Comparison of ENCODE assay signal across 27 mouse cellular contexts in the genomic region with DNA sequence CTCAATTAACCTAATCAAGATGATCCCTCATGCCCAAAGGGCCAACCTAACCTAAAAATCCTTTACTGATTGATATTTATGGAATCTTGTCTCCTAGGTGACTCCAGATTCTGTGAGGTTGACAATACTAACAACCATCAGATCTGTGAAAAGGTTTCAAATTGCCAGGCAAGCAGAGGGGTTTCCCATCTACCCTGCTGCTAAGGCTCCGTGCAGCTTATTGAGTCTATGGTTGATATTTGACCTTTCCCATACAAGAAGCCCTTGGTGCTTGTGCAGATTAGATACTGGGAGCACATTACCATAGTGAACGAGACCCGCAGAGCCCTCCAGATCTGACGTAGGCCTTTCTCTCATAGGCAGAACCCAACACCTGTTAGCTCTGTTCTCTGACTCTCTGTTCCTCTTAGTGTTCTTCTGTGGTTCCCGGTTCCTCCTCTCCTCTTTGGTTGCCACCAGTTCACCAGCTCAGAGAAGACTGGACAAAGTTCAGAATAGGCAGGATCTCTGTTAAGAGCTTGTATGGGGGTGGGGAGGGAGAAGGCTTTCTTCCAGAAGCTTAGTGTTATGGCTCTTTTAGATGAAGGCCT.
DNase-seq lines count a peak whose midpoint lies in the region; ATAC-seq lines count a peak whose summit lies in the region.
"Had no signal": no experiment of that assay in that cellular context is flagged by ENCODE, and none has a peak within 500 bp of the region (broad histone marks: within the 10 kb centered on the region; RNA-seq: fewer than 3 reads in every experiment).

No protein-coding gene starts in this region.

- no peaks in the 10 kb centered on the region for H3K36me3 ChIP-seq in midbrain, embryonic 11.5 days (ENCODE audit: control insufficient read depth, insufficient read depth, low read length)
- no peaks in the 10 kb centered on the region for H3K36me3 ChIP-seq in midbrain, embryonic 15.5 days (replicated peaks)
- no peaks in the 10 kb centered on the region for H3K36me3 ChIP-seq in heart, embryonic 11.5 days (ENCODE audit: control insufficient read depth, insufficient read depth, low read length)
- H3K36me3 ChIP-seq: embryonic facial prominence, embryonic 13.5 days; embryonic facial prominence, embryonic 15.5 days; forebrain, embryonic 10.5 days; forebrain, embryonic 12.5 days; G1E had no signal

- WGBS in midbrain, embryonic 11.5 days, result 87% methylated on average over 5 of the region's 5 CpGs
- WGBS in midbrain, embryonic 15.5 days, result 86% methylated on average over 5 of the region's 5 CpGs
- 77% methylated on average over 5 of the region's 5 CpGs for WGBS in heart, embryonic 11.5 days (ENCODE audit: insufficient replicate concordance)

- intact Hi-C loops in left cerebral cortex, postnatal 4 days (cut with DNase I), result no loop called here

- no peak overlapping the region for H3K4me2 ChIP-seq in midbrain, embryonic 11.5 days
- H3K4me2 ChIP-seq in midbrain, embryonic 15.5 days, result no peak overlapping the region
- no peak overlapping the region for H3K4me2 ChIP-seq in heart, embryonic 11.5 days
- H3K4me2 ChIP-seq: embryonic facial prominence, embryonic 13.5 days; embryonic facial prominence, embryonic 15.5 days; forebrain, embryonic 12.5 days had no signal

- H3K27ac ChIP-seq in midbrain, embryonic 11.5 days (ENCODE audit: low read depth, low read length), result no peak overlapping the region
- H3K27ac ChIP-seq in midbrain, embryonic 15.5 days, result no peak overlapping the region
- no peak overlapping the region for H3K27ac ChIP-seq in heart, embryonic 11.5 days (ENCODE audit: low read depth, low read length)
- H3K27ac ChIP-seq: embryonic facial prominence, embryonic 13.5 days; embryonic facial prominence, embryonic 15.5 days; forebrain, embryonic 10.5 days; forebrain, embryonic 12.5 days had no signal

- H3K4me1 ChIP-seq in midbrain, embryonic 11.5 days (ENCODE audit: control insufficient read depth, insufficient read depth, low read length), result no peaks in the 10 kb centered on the region
- no peaks in the 10 kb centered on the region for H3K4me1 ChIP-seq in midbrain, embryonic 15.5 days
- H3K4me1 ChIP-seq in heart, embryonic 11.5 days (ENCODE audit: control insufficient read depth, insufficient read depth, low read length), result no peaks in the 10 kb centered on the region
- H3K4me1 ChIP-seq: embryonic facial prominence, embryonic 13.5 days; embryonic facial prominence, embryonic 15.5 days; forebrain, embryonic 10.5 days; forebrain, embryonic 12.5 days had no signal

- H3K4me3 ChIP-seq in midbrain, embryonic 11.5 days (ENCODE audit: low read depth, low read length), result no peak overlapping the region
- H3K4me3 ChIP-seq in midbrain, embryonic 15.5 days, result no peak overlapping the region
- no peak overlapping the region for H3K4me3 ChIP-seq in heart, embryonic 11.5 days (ENCODE audit: low read depth, low read length)
- H3K4me3 ChIP-seq: embryonic facial prominence, embryonic 13.5 days; embryonic facial prominence, embryonic 15.5 days; erythroblast, embryonic 14.5 days; forebrain, embryonic 10.5 days; forebrain, embryonic 12.5 days had no signal

- no peaks in the 10 kb centered on the region for H3K9me3 ChIP-seq in midbrain, embryonic 11.5 days (ENCODE audit: control insufficient read depth, low read length)
- H3K9me3 ChIP-seq in midbrain, embryonic 15.5 days, result no peaks in the 10 kb centered on the region
- H3K9me3 ChIP-seq in heart, embryonic 11.5 days (replicated peaks; ENCODE audit: control insufficient read depth, low read length), result no peaks in the 10 kb centered on the region; the same call in 1 of the 2 replicates
- H3K9me3 ChIP-seq: embryonic facial prominence, embryonic 15.5 days; forebrain, embryonic 12.5 days had no signal

- no peak for ATAC-seq in midbrain, embryonic 11.5 days (ENCODE audit: low FRiP score)
- ATAC-seq in midbrain, embryonic 15.5 days (replicated peaks), result no peak
- peak; percentile 43 for ATAC-seq in common myeloid progenitor, adult 5-6 weeks (replicated peaks; ENCODE audit: low read depth, poor library complexity, severe bottlenecking)
- peak; percentile 56; the same call in 1 of the 2 replicates for ATAC-seq in megakaryocyte, adult 5-6 weeks (ENCODE audit: poor library complexity, severe bottlenecking)
- no peak for ATAC-seq in heart, embryonic 11.5 days (replicated peaks; ENCODE audit: insufficient number of reproducible peaks, low FRiP score, low TSS enrichment)
- no peak for ATAC-seq in cerebellum, adult (ENCODE audit: insufficient number of reproducible peaks, low FRiP score, low TSS enrichment)
- ATAC-seq: activated CD4-positive, CD25-positive, alpha-beta regulatory T cell, adult 4 months; forebrain, embryonic 14.5 days; forebrain, embryonic 16.5 days; Patski had no signal

- no peaks in the 10 kb centered on the region for H3K27me3 ChIP-seq in midbrain, embryonic 11.5 days (ENCODE audit: control insufficient read depth, insufficient read depth, low read length)
- no peaks in the 10 kb centered on the region for H3K27me3 ChIP-seq in midbrain, embryonic 15.5 days (replicated peaks)
- H3K27me3 ChIP-seq in heart, embryonic 11.5 days (ENCODE audit: control insufficient read depth, insufficient read depth, low read length), result no peaks in the 10 kb centered on the region
- H3K27me3 ChIP-seq: embryonic facial prominence, embryonic 13.5 days; embryonic facial prominence, embryonic 15.5 days; forebrain, embryonic 12.5 days had no signal

- H3K9ac ChIP-seq in midbrain, embryonic 11.5 days (ENCODE audit: low read length), result no peak overlapping the region
- no peak overlapping the region for H3K9ac ChIP-seq in midbrain, embryonic 15.5 days
- no peak overlapping the region for H3K9ac ChIP-seq in heart, embryonic 11.5 days (ENCODE audit: low read depth, low read length)
- H3K9ac ChIP-seq: embryonic facial prominence, embryonic 13.5 days; embryonic facial prominence, embryonic 15.5 days; forebrain, embryonic 12.5 days had no signal

- peak; percentile 60 for DNase-seq in midbrain, embryonic 11.5 days (ENCODE audit: low spot score, missing footprints)
- no peak for DNase-seq in left cerebral cortex, postnatal 4 days
- DNase-seq: adrenal gland, adult 8-10 months; adrenal gland, postnatal 14 days; adrenal gland, postnatal 36 days; cerebellum, adult 11 months; cerebellum, adult 18-20 months; cerebellum, adult 8-10 months; cerebellum, adult 9-11 months; cerebellum, postnatal 14 days; cerebellum, postnatal 36 days; embryo, embryonic 11 days had no signal

Comparison
In these comparisons a context has a peak if more than half of its experiments do, and no peak if none do; other contexts are left out.
1. ATAC-seq: peak in common myeloid progenitor, adult 5-6 weeks (single experiment) and megakaryocyte, adult 5-6 weeks (single experiment); none in midbrain, embryonic 11.5 days (single experiment), midbrain, embryonic 15.5 days (single experiment), heart, embryonic 11.5 days (single experiment) and cerebellum, adult (single experiment).